Mouse (Mus musculus) induced T-regulatory cell, adult 2 months (primary cell): ENCODE data around the gene Plxdc1.

Experiments used
- DNase-seq: peaks from one replicate; pipeline ENCODE4 v3.0.0-alpha.2; 2012; ENCODE audit warnings: low read depth

Plxdc1 gene

DNA sequence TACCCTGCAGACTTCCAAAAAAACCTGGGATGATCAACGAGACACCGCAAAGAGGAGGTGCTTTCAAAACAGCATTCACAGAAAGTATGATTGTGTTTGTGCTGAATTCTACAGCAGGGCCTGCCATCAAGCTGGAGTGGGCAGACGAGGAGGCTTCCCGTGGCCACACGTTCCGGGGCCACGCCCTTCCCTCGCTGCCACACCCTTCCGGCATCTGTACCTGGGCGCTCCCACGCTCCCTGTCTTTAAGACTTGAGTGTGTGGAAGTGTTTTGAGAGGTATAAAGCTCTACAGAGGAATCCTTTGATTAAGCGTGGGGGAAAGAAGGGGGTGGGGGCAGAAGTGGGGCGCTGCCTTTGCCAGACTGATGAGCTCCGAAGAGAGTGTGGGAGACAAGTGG is 73.1 kb downstream of the Plxdc1 start:
- DNase-seq, result no peak

DNA sequence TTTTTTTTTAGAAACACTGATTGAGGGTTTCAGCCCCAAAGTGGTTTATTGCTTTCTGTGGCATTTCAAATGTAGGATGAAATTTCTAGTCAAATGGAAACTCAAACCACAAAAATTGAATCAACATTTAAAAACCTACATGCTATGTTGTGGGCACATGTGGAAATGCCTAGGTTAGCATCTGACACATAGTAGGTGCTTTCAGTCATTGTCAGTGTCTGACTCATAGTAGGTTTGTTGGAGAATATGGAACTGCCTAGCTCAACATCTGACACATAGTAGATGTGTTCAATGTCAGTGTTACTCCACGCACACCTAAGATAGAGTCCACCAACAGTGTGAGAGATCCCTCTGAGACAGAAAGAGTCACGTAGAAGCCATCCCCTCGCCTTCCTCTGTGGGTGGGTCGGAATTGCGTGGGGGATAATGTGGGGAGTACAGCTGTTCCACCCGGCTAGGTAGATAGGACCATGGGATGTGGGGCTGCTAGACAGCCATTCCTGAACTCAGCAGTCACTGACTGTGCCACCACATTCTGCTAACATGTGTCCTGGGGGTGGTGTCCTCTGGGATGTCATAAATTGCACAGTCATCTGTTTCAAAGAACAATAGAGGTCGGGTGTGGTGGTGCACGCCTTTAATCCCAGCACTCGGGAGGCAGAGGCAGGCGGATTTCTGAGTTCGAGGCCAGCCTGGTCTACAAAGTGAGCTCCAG is 77.5 kb downstream of the Plxdc1 start:
- DNase-seq, result peak; percentile 50

DNA sequence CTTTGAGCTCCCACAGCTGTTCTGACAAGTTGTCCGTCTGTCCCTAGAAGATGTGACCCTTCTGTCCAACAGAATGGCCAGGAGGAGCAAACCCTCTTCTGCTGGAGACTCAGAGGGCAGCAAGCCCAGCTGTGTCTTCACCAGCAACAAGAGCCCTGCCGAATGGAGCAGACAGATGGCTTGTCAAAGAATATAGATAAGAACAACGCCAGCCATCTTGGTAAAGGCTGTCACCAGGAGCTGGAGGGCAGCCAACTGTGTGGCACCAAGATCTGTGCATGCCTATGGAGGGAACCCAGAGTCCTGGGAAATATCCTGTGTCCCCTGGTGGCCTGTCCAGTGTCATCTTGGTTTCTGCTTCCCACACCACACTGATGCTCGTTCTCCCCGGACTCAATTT is 78.3 kb downstream of the Plxdc1 start:
- DNase-seq, result peak; percentile 13

DNA sequence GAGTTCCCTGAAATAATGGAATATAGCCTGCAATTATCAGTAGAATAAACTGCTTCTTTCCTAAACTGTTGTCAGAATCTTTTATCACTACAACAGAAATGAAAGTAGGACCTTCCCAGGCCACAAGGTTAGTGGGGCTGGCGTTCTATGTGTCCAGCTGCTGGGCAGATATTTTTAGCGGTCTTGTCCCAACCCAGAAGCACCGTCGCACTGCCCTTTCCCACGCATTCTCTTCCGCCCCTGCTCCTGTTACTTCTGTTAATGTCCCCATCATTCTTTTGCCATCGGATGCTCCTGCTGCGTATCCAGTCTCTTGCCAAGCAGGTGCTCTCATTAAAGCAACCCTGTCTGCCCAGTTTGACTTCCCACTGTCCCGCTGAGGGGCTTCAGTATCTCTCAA is 79.3 kb downstream of the Plxdc1 start:
- DNase-seq, result no peak

DNA sequence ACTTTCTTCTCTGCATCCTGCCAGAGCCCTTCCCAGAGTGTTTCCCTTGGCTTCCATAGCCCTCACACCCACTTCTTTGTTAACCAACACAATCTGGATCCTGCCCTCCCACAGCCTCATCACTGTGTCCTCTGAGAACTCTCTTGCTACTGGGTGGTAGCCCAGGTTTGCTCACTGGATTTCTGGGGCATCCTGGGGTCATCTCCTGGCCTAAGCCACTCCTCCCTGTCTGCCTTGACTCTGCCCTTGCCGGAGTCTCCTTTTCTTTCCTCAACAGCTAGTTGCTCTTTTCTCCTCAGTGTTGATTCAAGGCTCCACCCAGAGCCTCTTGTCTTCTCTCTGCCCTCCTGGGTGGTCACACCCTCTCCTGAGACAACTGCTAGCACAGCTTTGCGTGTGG is 80.3 kb downstream of the Plxdc1 start:
- DNase-seq, result peak; percentile 22

DNA sequence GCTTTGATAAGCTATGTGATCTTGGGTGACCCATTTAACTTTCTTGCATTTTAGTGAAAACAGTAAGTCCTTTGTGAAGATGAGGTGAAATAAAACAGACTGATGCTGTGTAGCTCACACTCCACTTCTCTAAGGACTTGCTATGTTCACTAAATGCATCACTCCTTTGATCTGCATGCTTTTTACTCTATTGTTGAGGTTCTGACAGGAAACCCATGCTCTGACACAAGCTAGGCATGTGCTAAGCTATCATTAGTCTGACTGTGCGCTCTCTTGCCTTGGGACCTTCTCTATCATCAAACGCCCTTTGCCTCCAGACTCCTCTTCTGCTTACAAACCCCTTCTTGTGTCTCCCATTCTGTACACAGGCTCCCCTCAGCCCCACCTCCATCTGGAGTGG is 80.7 kb downstream of the Plxdc1 start:
- peak; percentile 41 for DNase-seq

DNA sequence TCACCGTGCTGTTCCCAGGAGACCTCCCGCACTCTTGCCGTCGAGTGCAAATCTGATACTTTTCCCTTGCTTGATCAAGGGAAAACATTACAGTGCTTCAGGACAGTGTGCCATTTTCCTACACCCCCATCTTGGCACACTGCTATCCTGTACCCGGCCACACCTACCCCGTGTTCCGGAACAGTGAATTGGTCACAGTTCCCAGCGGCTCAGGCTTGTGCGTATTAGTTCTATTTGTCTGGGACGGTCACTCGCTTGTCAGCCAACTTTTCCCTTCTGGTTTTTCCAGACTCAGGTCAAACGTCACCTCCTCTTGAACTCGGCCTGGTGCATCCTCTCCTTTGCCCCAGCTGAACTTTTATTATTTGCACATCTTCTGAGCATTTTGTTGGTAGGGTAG is 81.4 kb downstream of the Plxdc1 start:
- DNase-seq, result no peak

DNA sequence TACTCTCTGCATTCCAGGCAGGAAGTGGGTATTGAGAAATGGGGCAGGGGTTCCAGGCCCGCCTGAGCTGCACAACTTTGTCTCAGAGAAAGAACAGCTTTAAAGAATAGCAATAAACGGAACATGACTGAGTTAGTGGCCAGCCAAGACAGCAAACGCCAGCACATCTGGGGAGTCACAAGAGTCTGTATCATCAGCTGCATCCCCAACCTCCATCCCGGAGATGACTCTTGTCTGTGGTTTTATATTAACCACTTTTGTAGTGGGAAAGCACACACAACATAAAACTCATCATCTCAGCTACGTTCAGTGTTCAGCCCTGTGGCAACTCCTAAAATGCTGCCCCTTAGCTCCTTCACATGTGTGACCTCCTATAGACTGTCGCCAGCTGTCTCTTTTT is 84.4 kb downstream of the Plxdc1 start:
- no peak for DNase-seq

DNA sequence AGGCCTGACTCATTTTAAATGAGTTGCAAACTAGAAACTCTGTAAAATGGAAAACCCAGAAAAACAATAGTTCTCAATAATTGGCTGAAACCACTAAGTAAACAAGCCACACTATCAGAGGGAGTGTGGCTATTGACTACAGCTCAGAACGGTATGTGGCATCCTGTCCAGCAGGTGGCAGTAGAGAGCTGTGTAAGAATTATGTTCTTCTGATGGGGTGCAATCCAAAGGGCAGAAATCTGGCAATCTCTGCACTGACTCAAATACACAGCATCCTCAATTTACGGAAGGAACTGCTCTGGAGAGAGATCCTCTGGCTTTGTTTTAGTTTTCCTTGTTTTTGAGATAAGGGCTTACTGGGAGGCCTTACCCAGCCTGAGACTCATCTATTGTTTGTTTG is 86.4 kb downstream of the Plxdc1 start:
- peak; percentile 95 for DNase-seq

DNA sequence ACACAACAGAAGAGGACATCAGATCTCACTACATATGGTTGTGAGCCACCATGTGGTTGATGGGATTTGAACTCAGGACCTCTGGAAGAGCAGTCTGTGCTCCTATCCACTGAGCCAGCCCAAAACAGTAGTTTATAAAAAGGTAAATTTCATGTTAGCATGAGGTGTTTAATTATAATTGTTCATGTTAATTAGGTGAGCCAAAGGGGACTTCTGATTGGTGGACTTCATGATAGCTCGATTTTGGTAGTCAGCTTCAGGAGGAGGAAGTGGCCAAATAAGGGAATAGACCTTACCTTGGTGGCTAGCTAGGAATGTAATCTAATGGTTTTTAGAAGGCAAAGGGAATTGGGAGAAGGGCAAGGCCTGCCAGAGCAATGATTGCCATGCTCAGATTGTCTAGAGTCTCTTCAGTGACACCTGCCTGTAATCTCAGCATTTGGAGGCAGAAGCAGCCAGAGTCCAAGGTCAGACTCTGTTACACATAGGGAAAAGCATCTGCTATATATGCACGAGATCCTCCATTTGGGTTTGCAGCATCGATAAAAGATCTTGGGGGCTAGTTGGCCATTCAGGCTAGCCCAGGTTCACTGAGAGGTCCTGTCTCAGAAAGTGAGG is 88.6 kb downstream of the Plxdc1 start:
- no peak for DNase-seq

DNA sequence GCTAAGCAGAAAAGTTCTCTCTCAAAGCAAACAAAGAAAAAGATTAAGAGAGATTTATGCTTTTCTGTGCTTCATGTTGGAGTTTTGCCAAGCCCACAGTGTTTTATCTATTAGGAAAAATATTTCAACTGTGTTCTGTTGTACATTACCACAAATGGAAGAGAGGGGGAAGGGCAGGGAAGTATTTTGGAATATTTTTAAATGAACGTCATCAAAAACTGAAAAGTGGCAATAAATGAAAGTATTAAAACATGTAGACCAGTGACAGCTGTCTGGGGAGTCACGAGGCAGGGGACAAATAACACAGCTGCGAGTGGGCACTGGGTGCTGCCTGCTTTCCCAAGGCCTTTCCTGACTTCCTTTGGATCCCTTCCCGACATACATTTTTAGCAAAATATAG is 89.6 kb downstream of the Plxdc1 start:
- DNase-seq, result no peak

DNA sequence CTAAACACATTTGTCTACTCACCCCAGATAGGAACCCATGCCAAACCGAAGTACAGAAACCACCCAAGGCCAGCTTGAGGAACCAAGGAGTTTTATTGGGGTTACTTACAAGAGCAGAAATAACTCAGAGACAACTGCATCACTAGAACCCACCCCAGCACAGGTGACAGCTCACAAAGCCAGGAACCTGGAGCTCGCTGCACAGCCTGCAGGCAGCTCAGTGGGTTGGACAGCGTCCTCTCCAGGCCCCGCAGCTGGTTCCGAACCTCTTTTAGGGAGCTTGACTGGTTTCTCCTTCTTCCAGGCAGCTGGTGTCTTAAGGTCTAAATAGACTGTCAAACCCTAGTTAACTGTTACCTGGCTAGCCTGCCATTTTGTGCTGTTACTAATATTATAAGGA is 94.4 kb downstream of the Plxdc1 start:
- no peak for DNase-seq

DNA sequence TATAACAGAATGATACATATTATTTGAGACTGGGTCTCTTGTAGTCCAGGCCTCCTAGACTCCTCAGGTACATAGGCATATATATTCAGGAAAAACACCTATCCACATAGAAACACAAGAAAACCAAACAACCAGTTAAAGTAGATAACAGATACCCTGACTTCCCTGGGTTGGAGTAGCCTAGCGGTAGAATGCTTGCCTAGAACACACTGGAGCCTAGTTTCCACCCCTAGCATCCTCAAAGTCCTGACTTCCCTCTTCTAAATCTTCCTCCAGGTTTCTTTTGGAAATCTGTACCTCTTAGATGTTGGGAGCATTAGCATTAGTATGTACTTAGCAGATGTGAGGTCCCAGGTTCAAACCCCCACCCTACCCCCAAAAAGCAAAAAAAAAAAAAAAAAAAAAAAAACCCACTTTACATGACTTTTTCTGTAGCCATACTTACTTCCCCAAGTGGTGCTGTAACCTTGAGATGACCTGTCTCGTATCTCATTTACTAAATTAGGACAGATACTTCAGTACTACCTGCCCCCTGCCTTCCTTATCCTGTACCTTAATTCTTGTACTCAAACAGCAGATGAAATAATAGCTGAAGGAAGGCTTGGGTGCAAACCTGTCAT is 100.8 kb downstream of the Plxdc1 start:
- peak; percentile 33 for DNase-seq

DNA sequence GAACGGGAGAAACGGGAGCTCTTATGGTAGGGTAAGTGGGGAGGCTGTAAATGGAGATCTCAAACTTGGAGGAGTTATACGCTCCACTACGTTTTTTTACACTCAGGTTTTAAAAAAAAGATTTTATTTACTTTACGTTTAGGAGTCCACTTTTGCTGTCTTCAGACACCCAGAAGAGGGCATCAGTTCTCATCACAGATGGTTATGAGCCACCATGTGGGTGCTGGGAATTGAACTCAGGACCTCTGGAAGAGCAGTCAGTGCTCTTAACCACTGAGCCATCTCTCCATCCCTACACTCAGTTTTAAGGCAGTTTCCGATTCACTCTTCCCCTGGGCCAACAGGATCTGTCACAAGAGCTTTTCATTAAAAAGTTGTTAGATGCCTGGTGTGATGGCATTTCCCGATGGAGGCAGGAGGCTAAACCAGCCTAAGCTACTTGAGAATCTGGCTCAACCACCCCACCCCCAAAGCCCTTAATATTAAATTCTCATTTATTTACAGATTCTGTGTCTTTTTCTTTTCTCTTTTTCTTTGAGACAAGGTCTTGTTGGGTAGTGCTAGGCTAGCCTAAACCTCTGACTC is 101.6 kb downstream of the Plxdc1 start:
- no peak for DNase-seq

DNA sequence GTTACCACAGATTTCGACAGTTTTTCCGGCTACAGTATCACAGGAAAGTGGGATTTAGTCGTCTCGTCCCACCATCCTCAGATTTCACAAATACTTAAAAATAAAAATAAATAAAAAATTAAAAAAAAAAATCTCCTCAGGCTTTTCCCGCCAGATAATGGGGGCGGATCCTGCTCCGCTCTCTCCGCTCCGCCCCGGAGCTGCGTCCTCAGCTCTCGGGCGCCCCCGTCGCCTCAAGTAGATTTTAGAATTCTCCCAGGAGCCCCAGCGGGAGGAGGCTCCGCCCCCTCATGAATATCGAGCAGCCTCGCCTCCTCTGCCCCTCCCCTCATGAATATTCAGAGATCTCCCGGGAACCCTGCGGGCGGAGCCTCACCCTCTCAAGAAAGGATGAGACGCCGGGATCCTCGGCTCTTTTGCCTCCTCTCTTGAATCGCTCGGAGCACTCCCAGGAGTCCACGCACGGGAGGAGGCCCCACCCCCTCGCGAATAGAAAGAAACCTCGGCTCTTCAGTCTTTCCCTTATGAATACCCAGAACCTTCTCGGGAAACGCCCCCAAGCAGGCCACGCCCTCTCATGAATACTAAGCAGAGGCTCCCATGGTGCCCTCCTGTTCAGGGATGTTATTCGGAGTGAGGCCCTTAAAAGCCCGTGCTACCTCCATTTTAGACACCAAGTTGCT is 102.2 kb downstream of the Plxdc1 start, which contains the start of gene Fbxo47:
TSS of gene Fbxo47 (minus strand) at position 237 of the 683 bp plus-strand sequence.
- peak; percentile 99 for DNase-seq

DNA sequence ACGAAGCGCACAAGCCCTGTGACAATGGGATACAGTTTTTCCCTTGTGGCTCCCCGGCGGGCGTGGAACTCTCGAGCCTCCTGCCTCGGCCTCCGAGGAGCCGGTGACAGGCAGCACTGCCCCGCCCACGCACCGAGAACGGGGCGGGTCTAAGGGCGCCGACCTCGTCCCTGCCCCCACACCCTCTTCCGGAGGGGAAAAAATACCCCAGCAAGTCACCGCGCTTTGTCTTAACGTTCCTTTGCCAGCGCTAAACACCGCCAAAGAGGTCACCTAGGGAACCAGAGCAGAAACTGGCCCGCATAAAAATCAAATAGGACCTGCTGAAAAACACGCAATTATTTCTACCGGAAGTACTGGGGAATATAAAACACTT is 102.7 kb downstream of the Plxdc1 start:
- peak; percentile 95 for DNase-seq

DNA sequence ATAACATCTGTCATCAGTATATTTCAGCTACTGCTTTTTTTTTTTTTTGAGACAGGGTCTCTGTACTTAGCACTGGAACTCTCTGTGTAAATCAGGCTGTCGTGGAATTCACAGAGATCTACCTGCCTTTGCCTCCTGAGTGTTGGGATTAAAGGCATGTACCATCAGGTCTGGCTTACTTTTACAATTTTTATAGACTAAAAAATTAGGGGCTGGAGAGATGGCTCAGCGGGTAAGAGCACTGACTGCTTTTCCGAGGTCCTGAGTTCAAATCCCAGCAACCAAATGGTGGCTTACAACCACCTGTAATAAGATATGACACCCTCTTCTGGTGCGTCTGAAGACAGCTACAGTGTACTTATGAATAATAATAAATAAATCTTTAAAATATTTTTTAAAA is 105.9 kb downstream of the Plxdc1 start:
- DNase-seq, result no peak

DNA sequence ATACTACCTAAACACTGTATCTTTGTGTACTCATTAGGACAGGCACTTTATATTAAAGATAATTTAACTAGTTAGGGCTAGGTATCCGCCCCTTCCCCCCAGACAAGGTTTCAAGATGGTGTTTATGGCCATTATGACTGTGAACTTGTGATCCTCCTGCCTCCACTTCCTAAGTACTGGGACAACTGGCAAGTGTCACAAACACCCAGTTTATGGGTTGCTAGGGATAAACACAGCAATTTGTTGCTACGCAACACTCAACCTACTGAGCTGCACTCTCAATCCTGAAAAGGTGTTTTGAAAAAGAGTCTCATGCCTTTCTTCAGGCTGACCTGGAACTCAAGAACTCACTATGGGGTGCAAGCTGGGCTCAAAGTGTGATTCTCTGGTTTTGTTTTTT is 108.9 kb downstream of the Plxdc1 start:
- no peak for DNase-seq

DNA sequence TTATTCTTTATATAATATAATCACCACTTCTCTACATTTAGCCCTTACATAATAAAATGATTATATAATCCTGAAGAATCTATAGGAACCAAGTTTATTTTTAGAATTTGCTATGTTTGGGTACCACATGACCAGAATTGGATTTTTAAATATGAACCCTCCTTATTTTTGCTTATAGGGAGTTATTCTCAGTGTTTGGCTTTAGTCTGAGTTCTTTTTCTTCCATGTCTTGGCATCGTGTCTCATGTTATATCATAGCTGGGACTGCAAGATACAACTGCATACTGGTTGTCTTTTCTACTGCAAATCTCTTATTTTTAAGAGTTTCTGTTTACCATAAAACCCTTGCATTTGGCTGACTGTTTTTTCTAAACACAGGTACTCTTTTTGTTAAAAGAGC is 111.8 kb downstream of the Plxdc1 start:
- DNase-seq, result no peak
